Mouse (Mus musculus): ENCODE data around the gene Rbm5. TPM values are rescaled to one million over a fixed set of nuclear protein-coding genes. Genes with fewer than 3 reads are reported as not detected.

The Rbm5 gene
- total and polyA plus RNA-seq, 3 experiments, result 67.6 to 85.3 (median 83.6) TPM

- Histone ChIP-seq H3K27me3 (replicated peaks) (peaks cover 38% of the 10 kb centered on the region), H3K4me2 (ENCODE audit: insufficient read depth, low read depth, poor library complexity, severe bottlenecking) (no peak overlapping the region), H3K4me3 (replicated peaks in 1 of 3; ENCODE audit: low read depth in 2 of 3, low read length in 2 of 3, poor library complexity in 1 of 3) (no peak overlapping the region), H3K36me3 (replicated peaks in 1 of 2; ENCODE audit: control insufficient read depth in 1 of 2, insufficient read depth in 1 of 2, low read length in 1 of 2) (peaks cover 25 to 36% of the 10 kb centered on the region in 2 experiments), H3K4me1 (ENCODE audit: control insufficient read depth in 1 of 2, insufficient read depth in 2 of 2) (no peaks in the 10 kb centered on the region), H3K79me2 (replicated peaks; ENCODE audit: control insufficient read depth, extremely low read depth, insufficient read depth, poor library complexity, severe bottlenecking) (no peaks in the 10 kb centered on the region), H3K9me3 (replicated peaks; ENCODE audit: low read length) (no peaks in the 10 kb centered on the region), H3K9ac (ENCODE audit: insufficient read depth, low read depth) (no peak overlapping the region), H3K27ac (ENCODE audit: insufficient read depth, low read depth) (no peak overlapping the region)
- dilution Hi-C loops (cut with MboI; ENCODE audit: extremely low pct_ligation_motif_present, extremely low pct_unique_long_range_greater_than_20kb, low sequenced_read_pairs) (no loop called here), in situ Hi-C loops (cut with MboI; ENCODE audit: low pct_ligation_motif_present, low pct_unique_long_range_greater_than_20kb, low sequenced_read_pairs) (loop anchor here (5.0 kb wide), 1 partner anchor 49 kb away; no protein-coding TSS in a partner anchor)
- TF ChIP-seq USF1 (IDR thresholded peaks at IDR 0.05; ENCODE audit: low read depth, low read length), result no peak
- DNase-seq (ENCODE audit: extremely low read depth), result no peak
These were observed 34.7 kb downstream of the Rbm5 start for GRCm38 (mm10) chr9:107736185-107736485.

- no peaks in the 10 kb centered on the region for H3K9me3 ChIP-seq (replicated peaks; ENCODE audit: low read length)
- no peaks in the 10 kb centered on the region for H3K4me1 ChIP-seq (ENCODE audit: control insufficient read depth in 1 of 2, insufficient read depth in 2 of 2)
- H3K79me2 ChIP-seq (replicated peaks; ENCODE audit: control insufficient read depth, extremely low read depth, insufficient read depth, poor library complexity, severe bottlenecking), result no peaks in the 10 kb centered on the region
- in situ Hi-C loops (cut with MboI; ENCODE audit: low pct_ligation_motif_present, low pct_unique_long_range_greater_than_20kb, low sequenced_read_pairs) (loop anchor here (5.0 kb wide), 1 partner anchor 48 kb away; no protein-coding TSS in a partner anchor), dilution Hi-C loops (cut with MboI; ENCODE audit: extremely low pct_ligation_motif_present, extremely low pct_unique_long_range_greater_than_20kb, low sequenced_read_pairs) (no loop called here)
- no peak overlapping the region for H3K4me2 ChIP-seq (ENCODE audit: insufficient read depth, low read depth, poor library complexity, severe bottlenecking)
- H3K27ac ChIP-seq (ENCODE audit: insufficient read depth, low read depth), result no peak overlapping the region
- TF ChIP-seq SIN3A (IDR thresholded peaks at IDR 0.05; ENCODE audit: low read length) (no peak), MAFK (IDR thresholded peaks at IDR 0.05; ENCODE audit: insufficient replicate concordance, low read length) (no peak), ELF1 (IDR thresholded peaks at IDR 0.05; ENCODE audit: low read depth, low read length) (no peak), RCOR1 (conservative IDR thresholded peaks at IDR 0.05; ENCODE audit: low read depth, low read length) (no peak), UBTF (IDR thresholded peaks at IDR 0.05; ENCODE audit: low read depth, low read length) (no peak), MXI1 (IDR thresholded peaks at IDR 0.05; ENCODE audit: low read depth, low read length) (no peak), RAD21 (IDR thresholded peaks at IDR 0.05; ENCODE audit: low read depth, low read length) (no peak), ZC3H11A (IDR thresholded peaks at IDR 0.05; ENCODE audit: low read depth, low read length) (no peak), ZNF384 (IDR thresholded peaks at IDR 0.05; ENCODE audit: low read depth, low read length) (no peak), JUND (conservative IDR thresholded peaks at IDR 0.05; ENCODE audit: low read depth, low read length) (no peak), E2F4 (IDR thresholded peaks at IDR 0.05; ENCODE audit: insufficient replicate concordance, low read depth, low read length) (no peak), TBP (conservative IDR thresholded peaks at IDR 0.05; ENCODE audit: low read depth, low read length) (no peak), GABPA (IDR thresholded peaks at IDR 0.05; ENCODE audit: insufficient replicate concordance, low read depth, low read length) (no peak), SMC3 (IDR thresholded peaks at IDR 0.05; ENCODE audit: low read depth, low read length) (no peak), USF1 (IDR thresholded peaks at IDR 0.05; ENCODE audit: low read depth, low read length) (no peak), CHD2 (IDR thresholded peaks at IDR 0.05; ENCODE audit: low read length) (no peak), MEF2A (IDR thresholded peaks at IDR 0.05; ENCODE audit: borderline replicate concordance, low read depth, low read length) (no peak), KAT2A (IDR thresholded peaks at IDR 0.05; ENCODE audit: insufficient replicate concordance, low read length) (no peak), MYC (IDR thresholded peaks at IDR 0.05; ENCODE audit: low read depth, low read length) (no peak)
- H3K4me3 ChIP-seq (replicated peaks in 1 of 3; ENCODE audit: low read depth in 2 of 3, low read length in 2 of 3, poor library complexity in 1 of 3), result no peak overlapping the region
- no peak overlapping the region for H3K9ac ChIP-seq (ENCODE audit: insufficient read depth, low read depth)
- no peak for DNase-seq (ENCODE audit: extremely low read depth)
- H3K36me3 ChIP-seq (replicated peaks in 1 of 2; ENCODE audit: control insufficient read depth in 1 of 2, insufficient read depth in 1 of 2, low read length in 1 of 2), result peaks cover 20 to 30% of the 10 kb centered on the region in 2 experiments
- peaks cover 43% of the 10 kb centered on the region for H3K27me3 ChIP-seq (replicated peaks)
These were observed 35.2 kb downstream of the Rbm5 start for GRCm38 (mm10) chr9:107735356-107736184.
